Mouse (Mus musculus) brain, embryonic 14.5 days (tissue): Measurements from ENCODE around the gene Med24.

Source experiments
- CTCF ChIP-seq: fragments of 200-500 bp; IDR thresholded peaks from 2 replicates; pipeline ENCODE4 v1.5.1; 2012; ENCODE audit warnings: inconsistent platforms, mild to moderate bottlenecking, moderate library complexity, borderline replicate concordance; ENCODE audit not compliant: insufficient read depth, insufficient read length; ENCODE audit errors: extremely low read depth
- POLR2A ChIP-seq: fragments of 200-500 bp; IDR thresholded peaks from 2 replicates; pipeline ENCODE4 v1.6.1; 2012; ENCODE audit warnings: mild to moderate bottlenecking, inconsistent platforms, borderline replicate concordance; ENCODE audit not compliant: poor library complexity, insufficient read depth, insufficient read length, severe bottlenecking; ENCODE audit errors: extremely low read depth

DNA sequence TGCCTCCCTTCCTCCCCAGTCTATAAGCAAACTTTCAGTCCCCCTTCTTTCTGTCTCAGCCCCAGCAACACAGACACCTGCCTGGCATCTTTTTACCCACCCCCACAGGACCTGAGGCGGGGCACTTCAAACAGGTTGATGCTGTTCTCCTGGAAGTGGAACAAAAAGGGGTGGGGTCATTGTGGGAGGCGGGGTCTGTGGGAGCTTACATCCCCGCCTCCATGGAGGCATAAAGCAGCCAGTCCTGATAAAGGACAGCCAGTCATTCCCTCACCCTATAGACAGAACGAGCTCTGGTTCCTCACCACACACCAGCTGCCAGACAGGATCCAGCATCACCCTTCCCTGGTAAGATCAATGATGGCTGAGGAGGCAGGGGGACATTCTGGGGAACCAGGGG, 65.1 kb downstream of the Med24 start, which contains the start of gene Gsdma:
- no peak for TF ChIP-seq CTCF
- TF ChIP-seq POLR2A: no peak
